Mouse (Mus musculus): ENCODE measurements around the gene Cep104.

The Cep104 gene

DNA sequence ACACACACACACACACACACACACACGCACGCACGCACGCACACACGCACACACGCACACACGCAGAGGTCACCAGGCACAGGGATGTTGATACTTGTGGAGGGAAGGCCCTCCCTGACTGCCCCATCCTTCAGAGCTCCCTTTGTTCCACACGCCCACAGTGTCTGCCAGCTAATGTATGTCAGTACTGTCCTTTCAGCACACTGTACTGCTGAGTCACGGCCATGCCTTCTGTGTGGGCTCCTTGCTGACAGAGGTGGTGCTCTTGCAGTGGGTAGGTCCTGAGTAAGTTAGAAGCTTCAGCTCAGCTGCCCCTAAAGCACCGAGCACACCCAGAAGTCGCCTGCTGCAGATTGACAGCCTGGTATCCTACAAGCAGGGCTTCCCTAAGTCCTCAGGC lies 5.5 kb downstream of the Cep104 start:
- in situ Hi-C loops (cut with MboI, MseI) = no loop called here

DNA sequence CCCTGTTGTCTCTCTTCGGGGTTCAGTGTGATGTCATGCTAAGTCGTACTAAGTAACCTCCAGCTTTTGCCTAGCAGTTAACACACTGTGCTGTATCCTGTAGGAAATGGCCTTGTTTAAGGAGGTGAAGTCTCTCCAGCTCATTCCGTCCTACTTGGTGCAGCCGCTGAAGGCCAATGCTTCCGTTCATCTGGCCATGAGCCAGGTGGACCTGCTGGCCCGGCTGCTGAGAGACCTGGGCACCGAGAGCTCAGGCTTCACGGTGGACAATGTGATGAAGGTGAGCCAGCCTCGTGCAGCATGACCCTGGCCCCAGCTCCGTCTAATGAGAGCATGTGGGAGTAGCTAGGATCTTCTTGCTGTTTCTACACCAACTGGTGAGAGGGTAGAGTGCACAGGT lies 17.7 kb downstream of the Cep104 start:
- in situ Hi-C loops (cut with MboI, MseI) = no loop called here

DNA sequence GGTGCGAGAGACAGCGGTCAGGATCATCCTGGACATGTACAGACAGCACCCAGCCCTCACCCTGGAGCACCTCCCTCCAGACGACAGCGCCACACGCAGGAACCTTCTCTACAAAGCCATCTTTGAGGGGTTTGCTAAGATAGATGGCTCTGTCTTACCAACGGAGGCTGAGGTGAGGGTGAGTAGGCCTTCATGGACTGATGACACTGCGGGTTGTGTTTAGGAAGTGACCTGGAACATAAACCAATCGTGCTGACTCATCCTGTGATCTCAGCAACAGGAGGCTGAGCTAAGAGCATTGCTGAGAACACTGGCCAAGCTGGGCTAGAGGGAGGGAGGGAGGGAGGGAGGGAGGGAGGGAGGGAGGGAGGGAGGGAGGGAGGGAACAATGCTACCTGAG lies 18.5 kb downstream of the Cep104 start:
- in situ Hi-C loops (cut with MboI, MseI) = no loop called here

DNA sequence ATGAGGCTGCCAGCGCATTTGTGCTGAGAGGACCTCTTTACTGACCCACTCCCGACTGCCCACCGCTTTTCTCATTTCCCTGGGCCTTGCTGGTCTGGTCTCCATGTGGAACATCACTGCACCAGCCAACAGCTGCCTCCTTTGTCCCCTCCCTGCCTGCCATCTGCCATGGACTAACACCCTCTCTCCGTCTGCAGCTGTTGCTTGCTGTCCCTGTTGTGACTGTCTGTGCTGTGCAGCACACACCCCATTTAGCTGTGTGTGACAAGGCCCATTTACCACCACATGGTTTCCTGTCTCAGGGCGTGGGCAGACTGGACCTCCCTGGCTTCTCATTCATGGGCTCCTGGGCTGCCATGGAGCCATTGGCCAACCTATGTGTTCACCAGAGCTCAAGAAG lies 30.5 kb downstream of the Cep104 start:
- in situ Hi-C loops (cut with MboI, MseI) = no loop called here

DNA sequence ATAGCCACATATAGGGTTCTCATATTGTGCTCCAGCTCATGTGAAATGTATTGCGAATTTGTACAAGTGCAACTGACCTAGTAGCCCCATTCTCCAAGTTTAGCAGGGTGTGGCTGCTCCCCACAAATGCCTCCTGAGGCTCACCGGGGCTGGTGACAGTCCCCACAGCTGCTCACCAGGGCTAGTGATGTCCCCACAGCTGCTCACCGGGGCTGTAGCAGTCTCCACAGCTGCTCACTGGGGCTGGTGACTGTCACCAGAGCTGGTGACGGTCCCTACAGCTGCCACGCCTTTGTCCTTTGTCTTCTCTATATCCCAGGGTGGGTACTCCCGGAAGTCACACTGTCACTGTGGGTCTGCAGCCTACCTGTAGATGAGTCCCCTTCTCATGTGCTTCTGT lies 31.3 kb downstream of the Cep104 start:
- in situ Hi-C loops (cut with MboI, MseI) = no loop called here

DNA sequence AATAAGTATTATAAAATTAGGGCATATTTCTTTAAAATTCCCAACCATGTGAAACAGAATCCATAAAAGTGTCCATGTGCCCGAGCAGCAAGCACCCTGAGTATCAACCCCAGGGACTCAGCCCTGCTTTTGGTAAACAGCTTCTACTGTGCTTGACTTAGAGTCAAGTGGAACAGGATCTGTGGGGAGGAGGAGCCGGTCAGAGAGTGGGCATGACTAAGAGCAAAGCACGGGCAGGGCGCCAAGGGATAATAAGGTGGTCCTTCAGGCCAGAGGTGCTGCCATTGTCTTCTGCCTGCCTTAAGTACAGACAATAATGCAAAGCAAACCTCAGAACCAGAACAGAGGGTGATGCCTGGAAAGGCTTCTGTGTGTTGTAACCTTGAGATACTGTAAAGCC lies 32.8 kb downstream of the Cep104 start:
- in situ Hi-C loops (cut with MboI, MseI) = no loop called here

DNA sequence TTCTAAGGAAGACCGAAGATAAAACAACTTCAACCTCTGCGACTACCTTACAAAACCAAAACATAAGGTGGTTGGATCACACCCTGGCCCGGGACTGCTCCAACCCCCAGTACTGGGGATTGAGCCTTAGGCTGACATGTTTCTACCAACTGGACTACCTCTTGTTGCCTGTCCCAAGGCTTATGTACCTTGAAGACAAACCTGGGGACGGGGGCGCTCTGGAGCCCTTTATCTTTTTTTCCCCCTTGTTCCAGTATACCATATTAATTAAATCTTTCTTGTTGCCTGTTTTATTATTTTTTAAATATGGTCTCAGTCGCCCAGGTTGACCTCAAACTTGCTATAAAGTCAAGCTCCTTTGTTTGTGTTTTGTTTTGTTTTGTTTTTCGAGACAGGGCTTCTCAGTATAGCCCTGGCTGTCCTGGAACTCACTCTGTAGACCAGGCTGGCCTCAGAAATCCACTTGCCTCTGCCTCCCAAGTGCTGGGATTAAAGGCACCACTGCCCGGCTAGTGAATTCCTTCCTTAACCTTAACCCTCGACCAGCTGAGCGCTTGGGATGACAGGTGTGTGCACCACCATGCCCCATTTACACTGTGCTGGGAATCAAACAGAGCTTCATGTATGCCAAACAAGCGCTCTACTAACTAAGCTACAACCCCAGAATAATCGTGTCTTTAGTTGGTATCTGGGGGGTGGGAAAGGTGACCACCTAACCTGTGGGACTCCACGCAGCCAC lies 36.1 kb downstream of the Cep104 start:
- in situ Hi-C loops (cut with MboI, MseI) = no loop called here

DNA sequence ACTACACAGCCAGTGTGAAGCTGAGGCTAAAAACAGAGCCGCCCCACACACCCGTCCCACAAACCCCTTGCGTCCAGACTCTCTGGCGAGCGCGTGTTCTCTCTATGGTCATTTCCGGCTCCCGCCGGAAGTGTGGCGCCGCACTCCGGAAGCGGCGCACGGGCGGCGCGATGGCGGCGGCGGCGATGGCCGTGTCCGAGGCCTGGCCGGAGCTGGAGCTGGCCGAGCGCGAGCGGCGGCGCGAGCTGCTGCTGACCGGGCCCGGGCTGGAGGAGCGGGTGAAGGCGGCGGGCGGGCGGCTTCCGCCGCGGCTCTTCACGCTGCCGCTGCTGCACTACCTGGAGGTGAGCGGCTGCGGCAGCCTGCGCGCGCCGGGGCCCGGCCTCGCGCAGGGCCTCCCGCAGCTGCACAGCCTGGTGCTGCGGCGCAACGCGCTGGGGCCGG lies 36.7 kb downstream of the Cep104 start, which contains the start of gene Lrrc47:
Gene Lrrc47 (plus strand): TSS at position 86 of the 444 bp plus-strand sequence.
- in situ Hi-C loops (cut with MboI, MseI) = no loop called here

DNA sequence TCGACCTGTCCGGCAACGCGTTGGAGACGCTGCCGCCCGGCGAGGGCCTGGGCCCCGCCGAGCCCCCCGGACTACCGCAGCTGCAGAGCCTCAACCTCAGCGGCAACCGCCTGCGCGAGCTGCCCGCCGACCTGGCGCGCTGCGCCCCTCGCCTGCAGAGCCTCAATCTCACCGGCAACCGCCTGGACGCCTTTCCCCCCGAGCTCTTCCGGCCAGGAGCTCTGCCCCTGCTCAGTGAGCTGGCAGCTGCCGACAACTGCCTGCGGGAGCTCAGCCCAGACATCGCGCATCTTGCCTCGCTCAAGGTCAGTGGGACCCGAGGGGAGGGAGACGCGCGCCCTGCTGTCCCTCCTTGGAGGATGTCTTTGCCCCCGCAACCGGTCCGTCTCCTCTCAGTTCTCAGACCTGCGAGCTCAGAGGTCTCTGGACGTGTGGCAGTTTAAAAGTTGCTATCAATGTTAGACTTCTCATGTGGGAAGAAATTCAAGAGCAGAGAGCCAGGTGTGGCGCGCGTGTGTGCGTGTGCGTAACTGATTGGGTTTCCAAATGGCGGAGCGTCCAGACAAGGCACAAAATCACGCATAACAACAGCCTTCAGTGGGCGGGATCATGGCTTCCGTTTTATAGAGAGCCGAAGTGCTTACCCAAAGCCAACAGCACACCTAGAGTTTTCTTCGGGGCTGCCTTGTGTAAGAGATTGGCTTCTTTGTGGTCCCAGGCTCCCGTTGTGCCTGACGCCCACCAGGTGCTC lies 37.3 kb downstream of the Cep104 start:
- in situ Hi-C loops (cut with MboI, MseI) = no loop called here

DNA sequence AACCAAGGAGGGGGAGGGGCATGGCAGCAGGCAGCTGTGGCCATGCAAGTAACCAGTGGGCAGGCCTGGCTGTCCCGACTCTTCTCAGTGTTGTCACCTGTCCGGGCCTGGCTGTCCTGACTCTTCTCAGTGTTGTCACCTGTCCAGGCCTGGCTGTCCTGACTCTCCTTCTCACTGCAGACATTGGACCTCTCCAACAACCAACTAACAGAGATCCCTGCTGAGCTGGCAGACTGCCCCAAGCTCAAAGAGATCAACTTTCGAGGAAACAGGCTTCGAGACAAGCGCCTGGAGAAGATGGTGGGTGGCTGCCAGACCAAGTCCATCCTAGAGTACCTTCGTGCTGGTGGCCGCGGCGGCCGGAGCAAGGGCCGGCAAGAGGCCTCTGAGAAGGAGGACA lies 40.5 kb downstream of the Cep104 start:
- in situ Hi-C loops (cut with MboI, MseI) = no loop called here

DNA sequence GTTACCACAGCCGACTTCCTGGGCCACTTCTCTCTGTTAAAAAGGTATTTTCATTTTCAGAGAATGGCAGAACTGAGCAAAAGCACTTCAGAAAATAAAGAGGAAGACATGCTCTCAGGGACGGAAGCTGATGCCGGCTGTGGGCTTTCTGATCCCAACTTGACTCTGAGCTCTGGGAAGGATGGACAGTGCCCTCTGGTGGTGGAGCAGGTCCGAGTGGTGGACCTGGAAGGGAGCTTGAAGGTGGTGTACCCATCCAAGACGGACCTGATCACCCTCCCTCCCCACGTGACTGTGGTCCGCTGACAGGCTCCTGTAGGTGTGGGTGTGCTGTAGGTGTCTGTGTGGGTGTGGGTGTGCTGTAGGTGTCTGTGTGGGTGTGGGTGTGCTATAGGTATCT lies 44.6 kb downstream of the Cep104 start:
- in situ Hi-C loops (cut with MboI, MseI) = no loop called here

DNA sequence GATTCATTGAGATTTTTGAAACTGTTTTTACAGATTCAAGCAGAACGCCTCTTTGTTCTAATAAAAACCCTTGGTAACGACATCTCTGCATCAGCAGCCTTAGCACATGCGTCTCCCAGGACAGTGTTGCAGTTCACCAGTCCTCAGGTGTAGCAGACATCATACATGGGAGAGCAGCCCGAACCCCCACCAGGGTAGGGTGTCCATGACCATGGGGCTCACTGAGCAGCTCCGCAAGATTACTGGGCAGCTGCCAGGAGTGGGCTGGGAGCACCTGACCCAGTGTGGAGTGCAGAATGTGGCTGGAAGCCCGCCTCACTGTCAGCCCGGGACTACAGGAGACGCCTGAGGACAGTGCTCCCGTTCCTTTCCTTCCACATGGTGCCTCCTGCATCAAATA lies 46.4 kb downstream of the Cep104 start:
- in situ Hi-C loops (cut with MboI, MseI) = no loop called here

DNA sequence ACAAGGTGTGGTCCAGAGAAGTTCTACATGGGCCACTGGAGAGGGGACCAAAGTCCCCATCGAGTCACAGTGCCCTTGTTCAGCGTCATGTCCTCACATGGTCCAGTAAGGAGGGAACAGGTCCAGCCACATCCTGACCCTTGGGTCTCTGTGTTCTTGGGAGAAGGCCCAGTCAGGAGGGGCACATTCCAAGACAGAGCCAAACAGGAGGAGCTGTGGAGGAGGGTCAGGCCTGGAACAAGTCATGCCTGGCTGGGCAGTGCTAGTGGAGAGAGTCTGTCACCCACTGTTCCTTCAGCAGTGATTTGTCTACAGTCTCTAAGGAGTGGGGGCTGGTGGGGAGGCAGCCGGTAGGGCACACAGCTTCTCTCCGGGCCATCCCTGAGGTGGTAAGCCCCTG lies 47.4 kb downstream of the Cep104 start:
- in situ Hi-C loops (cut with MboI, MseI) = no loop called here

DNA sequence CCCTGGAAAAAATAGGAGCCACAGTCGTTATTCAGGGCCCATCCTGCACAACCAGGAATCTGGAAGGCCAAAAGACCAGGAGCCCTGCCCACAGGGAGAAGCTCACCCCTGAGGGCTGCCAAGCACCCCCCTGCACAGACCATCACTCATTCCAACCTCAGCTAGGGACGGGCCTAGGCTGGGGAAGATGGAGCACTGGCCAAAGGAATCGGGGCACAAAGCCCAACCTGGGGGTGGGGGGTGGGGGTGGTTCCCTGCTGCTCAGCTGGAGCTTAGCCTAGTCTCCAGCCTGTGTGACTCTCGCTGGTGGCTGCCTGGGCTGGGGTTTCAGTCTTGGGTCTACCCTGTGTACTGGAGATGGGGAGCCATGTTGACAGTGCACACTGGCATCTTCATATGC lies 47.9 kb downstream of the Cep104 start:
- in situ Hi-C loops (cut with MboI, MseI) = no loop called here

DNA sequence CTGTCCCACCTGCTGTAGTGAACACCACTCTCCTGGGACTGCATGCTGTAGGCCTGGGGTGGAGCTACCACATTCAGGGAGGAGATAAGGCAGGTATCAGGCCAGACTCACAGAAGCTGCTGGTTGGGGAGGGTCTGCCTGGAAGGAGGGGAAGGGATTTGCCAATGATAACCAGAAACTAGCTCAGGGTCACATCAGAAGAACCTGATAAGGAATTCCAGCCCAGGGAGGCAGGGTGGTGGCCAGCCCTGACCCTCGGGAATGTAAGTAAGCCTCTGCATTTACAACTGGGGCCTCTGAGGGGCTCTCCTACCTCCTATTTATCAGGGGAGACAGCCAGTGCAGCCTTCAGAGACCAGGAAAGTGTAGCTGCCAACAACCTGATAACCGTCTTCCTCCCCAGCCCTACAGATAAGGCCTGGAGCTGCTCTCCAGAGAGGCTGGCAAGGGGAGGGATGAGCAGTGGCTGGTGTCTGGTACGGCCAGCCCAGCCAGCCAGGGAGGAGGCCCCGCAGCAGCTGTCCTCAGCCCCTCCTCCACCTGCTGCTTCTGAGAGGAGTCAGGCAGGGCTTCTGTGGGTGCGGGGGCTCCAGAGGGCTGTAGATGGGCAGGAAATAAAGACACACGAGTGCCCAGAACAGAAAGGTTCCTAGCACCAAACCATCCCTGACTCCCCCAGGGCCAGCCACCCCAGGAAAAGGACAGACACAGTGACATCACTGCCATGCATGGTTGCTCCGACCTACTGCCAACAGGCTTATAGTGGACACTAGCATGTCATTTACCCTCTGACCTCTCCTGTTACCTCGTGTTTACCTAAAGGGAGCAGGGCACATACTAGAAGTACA lies 49.0 kb downstream of the Cep104 start:
- in situ Hi-C loops (cut with MboI, MseI) = no loop called here

DNA sequence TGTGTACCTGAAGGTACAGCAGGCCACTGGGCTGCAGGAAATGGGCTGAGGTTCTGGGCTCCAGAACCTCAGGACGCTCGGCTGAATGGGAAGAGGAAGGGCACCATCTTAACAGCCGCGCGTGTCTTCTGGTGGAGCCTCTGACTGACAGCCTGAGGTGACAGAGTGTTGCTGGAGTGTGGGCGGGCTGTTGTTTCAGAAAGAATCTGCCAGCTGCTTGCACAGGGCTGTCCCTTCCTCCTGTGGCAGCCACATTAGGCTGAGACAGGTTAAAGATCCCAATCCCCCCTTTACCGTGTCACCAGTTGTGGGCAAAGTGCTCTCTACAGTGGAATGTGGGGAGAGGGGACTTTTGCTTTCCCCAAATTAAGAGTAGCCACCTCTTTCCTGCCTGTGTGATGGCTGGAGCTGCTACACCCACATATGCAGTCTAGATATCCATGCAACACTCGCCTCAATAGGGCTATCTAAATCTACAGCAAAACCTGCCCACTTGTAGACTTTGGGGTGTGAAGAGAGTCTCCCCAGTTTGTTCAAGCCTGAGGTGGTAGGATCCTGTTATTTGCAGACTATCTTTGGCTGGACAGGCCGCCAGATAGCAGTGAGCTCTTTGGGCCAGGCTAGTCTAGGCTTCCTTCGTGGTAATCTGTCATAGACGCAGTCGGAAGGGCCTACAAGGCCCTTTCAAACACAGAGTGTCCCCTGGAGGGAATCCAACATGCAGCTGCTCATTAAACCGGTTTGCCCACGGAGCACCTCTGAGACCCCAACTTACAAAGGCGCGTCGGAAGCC lies 49.9 kb downstream of the Cep104 start:
- in situ Hi-C loops (cut with MboI, MseI) = no loop called here

DNA sequence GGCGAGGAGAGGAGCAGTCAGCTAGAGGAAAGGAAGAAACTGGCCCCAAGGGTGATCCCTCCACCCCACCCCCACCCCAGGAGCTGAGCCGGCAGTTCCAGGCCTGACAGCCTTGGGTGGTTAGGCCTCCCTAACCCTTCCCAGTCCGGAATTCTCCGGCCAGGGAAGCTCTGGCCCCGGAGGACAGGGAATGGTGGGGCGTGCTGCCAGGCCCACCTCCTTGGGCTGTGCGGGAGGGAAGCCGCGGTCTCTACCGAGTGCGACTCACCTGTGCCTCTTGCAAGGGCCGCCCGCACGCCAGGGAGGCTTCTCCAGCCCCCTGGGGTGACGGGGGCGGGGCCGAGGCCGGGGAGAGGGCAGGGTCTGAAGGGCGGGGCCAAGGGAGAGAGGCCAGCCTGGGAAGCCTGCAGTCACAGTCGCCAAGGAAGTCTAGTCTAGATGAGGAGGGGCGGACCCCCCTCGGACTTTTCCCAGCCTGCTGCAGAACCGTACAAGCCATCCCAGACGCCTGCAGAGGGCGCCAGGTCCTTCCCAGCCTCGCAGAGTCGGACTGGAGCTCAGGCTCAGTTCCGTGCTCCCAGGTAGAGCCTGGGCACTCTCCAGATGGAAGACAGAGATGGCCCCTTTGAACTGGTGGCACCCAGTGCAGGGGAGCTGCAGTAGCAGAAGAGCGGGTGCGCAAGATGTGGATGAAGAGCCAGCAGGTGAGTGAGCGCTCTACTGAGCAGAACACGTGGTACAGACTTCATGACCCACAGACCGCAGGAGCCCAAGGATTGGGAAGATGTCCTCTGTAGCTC lies 50.8 kb downstream of the Cep104 start, which contains the start of gene Smim1:
Gene Smim1 (minus strand): TSS at position 590 of the 800 bp plus-strand sequence.
- in situ Hi-C loops (cut with MboI, MseI) = no loop called here

DNA sequence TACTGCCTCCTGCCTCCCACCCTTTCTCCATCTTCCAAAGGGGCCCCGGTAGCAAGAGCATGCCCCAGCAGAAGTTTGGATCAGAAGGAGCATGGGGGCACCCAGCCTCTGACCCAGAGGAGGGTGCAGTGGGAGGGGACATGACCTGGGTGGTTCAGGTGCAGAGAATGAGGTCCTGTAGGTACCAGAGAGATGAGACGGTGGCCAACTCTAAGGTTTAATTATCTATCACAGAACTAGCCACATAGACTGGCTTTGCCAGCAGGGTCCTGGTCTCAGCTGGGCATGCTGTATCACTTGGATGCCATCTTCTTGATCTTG lies 51.4 kb downstream of the Cep104 start:
- in situ Hi-C loops (cut with MboI, MseI) = no loop called here

DNA sequence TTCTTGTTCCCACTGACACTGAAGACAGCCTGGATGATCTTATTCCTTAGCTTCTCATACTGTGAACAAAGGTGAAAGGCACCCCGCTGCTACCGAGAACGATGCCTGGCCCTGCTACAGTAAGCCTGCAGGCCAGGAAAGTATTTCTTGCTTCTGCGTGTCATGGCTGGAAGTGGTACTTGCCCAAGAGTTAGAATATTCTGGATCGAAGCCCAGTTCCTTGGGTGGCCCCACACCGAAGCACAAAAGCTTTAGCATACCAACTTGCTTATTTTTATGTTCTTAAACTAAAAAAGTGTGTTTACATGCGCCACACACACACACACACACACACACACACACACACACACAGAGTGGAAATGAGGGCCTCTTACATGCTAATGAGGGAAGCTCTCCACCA lies 53.1 kb downstream of the Cep104 start:
- in situ Hi-C loops (cut with MboI, MseI) = no loop called here

DNA sequence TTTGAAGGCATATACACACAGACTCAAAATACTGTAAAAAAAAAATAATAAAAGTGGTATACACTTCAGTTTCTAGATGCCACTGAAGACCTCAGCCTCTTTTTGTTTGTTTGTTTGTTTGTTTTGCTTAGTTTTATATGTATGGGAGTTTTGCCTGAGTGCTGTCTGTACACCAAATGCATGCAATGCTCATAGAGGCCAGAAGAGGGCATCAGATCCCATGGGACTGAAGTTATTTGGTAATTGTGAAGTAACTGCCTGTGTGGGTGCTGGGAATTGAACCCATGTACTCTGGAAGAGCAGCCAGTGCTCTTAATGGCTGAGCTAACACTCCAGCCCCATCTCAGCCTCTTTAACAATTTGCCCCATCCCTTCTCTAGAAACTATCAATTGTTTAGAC lies 53.7 kb downstream of the Cep104 start:
- in situ Hi-C loops (cut with MboI, MseI) = no loop called here

DNA sequence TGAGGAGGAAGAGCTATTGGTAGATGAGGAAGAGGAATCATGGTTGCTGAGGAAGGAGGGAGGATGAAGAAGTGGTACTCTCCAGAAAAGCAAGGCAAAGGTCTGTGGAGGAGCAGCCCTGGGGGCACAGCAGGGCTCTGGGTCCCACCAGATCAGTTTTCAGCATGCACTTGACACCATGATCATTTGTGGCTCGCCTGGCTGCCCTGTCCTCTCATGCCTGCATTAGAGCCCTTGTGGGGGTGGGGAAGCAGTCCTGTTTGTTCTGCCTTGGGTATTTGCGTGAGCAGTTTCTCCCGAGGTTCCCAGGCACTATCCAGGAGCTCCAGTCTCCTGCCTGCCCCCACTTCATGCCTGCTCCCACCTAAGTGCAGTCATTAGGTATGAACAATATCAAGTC lies 62.1 kb downstream of the Cep104 start:
- in situ Hi-C loops (cut with MboI, MseI) = no loop called here

Measured in regulatory T cell (primary cell).